Mouse (Mus musculus) kidney, embryonic 16.5 days (tissue): ENCODE data around the gene Gpc2. TPM values are rescaled to one million over a fixed set of nuclear protein-coding genes. Genes with fewer than 3 reads are reported as not detected.

Source experiments
- ATAC-seq: fragments of 200-750 bp; cut with Nextera tagmentation; 2 replicates; pipeline ENCODE4 v1.8.0; 2017; ENCODE audit warnings: moderate TSS enrichment; ENCODE audit not compliant: low FRiP score, low TSS enrichment
- H3K27ac ChIP-seq: fragments of 300-500 bp; sonication (generic); 2 replicates; pipeline ENCODE4 v1.5.1; 2014; ENCODE audit warnings: low read length
- H3K27me3 ChIP-seq: fragments of 300-500 bp; sonication (generic); 2 replicates; pipeline ENCODE4 v1.6.1; 2014; ENCODE audit warnings: low read length, control low read depth, mixed read lengths; ENCODE audit not compliant: insufficient read depth
- H3K36me3 ChIP-seq: fragments of 300-500 bp; sonication (generic); 2 replicates; pipeline ENCODE4 v1.6.1; 2014; ENCODE audit warnings: low read length, control low read depth, mixed read lengths; ENCODE audit not compliant: insufficient read depth
- H3K4me1 ChIP-seq: fragments of 300-500 bp; sonication (generic); 2 replicates; pipeline ENCODE4 v1.6.1; 2014; ENCODE audit warnings: low read length, control low read depth, mixed read lengths; ENCODE audit not compliant: insufficient read depth
- H3K4me2 ChIP-seq: fragments of 300-500 bp; sonication (generic); replicated peaks from 2 replicates; pipeline ENCODE4 v1.6.1; 2014; ENCODE audit warnings: low read depth, low read length
- H3K4me3 ChIP-seq: fragments of 300-500 bp; sonication (generic); 2 replicates; pipeline ENCODE4 v1.5.1; 2014; ENCODE audit warnings: mild to moderate bottlenecking, low read length
- H3K9ac ChIP-seq: fragments of 300-500 bp; sonication (generic); replicated peaks from 2 replicates; pipeline ENCODE4 v1.6.1; 2014; ENCODE audit warnings: low read length
- H3K9me3 ChIP-seq: fragments of 300-500 bp; sonication (generic); 2 replicates; pipeline ENCODE4 v1.6.1; 2016; ENCODE audit warnings: low read length, control low read depth
- WGBS: fragments of 180-500 bp; shearing (Covaris S2); extraction: QIAGEN DNeasy Blood & Tissue Kit; methylation state at CpG from one replicate; pipeline ENCODE4 v1.1.7; 2014; 5-methylcytosine and 5-hydroxymethylcytosine counted together
- polyA plus RNA-seq: library from polyadenylated mRNA; unstranded; fragments of >200 nt; fragmentation: Nextera tagmentation; extraction: Ambion mirVana; gene quantifications from 2 replicates; pipeline ENCODE4 v1.2.1, GENCODE M21; 2015

The Gpc2 gene
- polyA plus RNA-seq, 1 experiment from 2014 or later: 31.2 TPM

DNA sequence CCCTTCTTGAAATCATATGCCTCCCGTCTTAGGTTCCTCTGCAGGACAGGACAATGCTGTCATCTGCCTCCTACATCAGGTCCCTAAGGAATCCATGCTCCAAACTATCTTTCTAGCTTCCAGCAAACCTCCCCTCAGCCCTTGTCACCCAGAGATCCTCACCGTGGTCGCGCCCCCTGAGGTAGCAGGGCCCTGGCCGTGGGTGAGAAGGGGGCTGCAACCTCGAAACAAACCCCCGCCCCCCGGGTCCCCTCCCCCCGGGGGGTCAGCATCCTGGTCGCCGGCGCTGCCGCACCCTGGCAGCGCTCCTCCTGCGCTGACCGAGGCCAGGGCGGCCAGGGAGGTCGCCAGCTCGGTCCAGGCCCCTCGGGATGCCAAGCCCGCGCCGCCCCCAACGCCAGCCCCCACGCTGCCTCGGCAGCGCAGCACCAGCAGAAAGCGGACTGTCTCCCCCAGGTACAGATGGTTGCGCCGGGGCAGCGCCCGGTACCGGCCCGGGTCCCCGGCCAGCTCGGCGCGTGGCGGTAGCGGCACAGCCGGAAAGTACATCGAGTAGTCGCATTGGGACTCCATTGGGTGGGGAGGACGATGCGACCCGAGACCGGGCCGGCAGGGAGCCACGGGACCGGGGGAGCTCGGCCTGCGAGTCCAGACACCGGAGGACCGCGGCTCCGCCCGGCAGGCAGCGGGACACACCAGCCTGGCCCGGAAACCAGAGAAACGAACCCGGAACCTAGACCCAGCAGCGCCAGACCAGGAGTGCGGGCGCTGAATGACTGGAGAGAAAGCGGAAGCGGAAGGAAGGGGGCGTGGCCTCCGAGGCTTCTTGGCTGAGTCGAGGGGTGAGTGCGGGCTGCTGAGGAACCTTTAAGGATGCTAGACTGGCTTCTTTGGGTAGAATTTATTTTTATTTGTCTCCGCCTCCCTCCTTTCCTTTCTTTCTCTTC is 16.3 kb downstream of the Gpc2 start, which contains the start of gene BC037034:
BC037034 (minus strand) TSS at position 774 of the 947 bp plus-strand sequence.
- no peaks in the 10 kb centered on the region for H3K9me3 ChIP-seq
- peak within 1 kb of the TSS; percentile 91 for H3K4me3 ChIP-seq
- peak within 1 kb of the TSS; percentile 61 for H3K27ac ChIP-seq
- peak within 1 kb of the TSS; percentile 96 for H3K9ac ChIP-seq
- no peaks in the 10 kb centered on the region for H3K27me3 ChIP-seq
- WGBS: under 1% methylated on average over 70 of the region's 71 CpGs
- peak within 1 kb of the TSS; percentile 98 for H3K4me2 ChIP-seq
- H3K4me1 ChIP-seq: peaks cover 25% of the 10 kb centered on the region
- H3K36me3 ChIP-seq: peaks cover 38% of the 10 kb centered on the region
- ATAC-seq: peak; percentile 91

DNA sequence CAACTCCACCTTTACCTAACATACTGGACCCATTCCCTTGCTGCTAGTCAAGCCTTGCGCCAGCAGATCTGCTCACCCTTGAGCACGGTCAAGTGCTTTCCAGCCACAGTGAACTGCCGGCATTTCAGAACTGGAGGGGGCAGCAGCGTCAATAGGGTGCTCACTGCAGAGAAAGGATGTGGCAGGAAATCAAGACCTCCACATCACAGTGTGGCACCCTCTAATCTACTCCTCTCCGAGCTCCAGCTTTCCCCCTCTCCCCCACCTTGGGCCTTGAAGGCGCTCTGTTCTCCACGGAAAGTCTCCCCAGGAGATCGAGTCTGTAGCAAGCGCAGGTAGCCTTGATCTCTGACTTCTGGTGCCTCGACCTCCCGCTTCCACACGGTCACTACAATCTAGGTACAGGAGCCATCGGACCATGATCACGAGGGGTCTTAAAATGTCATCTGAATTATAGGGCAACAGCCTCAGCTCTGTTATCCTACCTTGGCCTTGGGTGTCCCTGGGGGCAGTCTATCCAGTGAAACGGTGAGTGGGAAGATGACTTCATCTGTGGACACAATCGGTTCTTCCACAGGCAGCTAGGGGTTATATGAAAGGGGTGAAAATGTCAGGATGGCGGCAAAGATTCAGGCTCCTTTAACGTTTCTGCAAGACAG is 17.1 kb downstream of the Gpc2 start:
- no peak overlapping the region; the same call in 1 of the 2 replicates for H3K27ac ChIP-seq
- WGBS: 62% methylated on average over 18 of the region's 18 CpGs
- H3K4me2 ChIP-seq: peak overlapping the region; percentile 98
- H3K27me3 ChIP-seq: no peaks in the 10 kb centered on the region
- no peaks in the 10 kb centered on the region for H3K9me3 ChIP-seq
- peak overlapping the region; percentile 91 for H3K4me3 ChIP-seq
- peaks cover 25% of the 10 kb centered on the region for H3K4me1 ChIP-seq
- peak overlapping the region; percentile 96 for H3K9ac ChIP-seq
- peaks cover 41% of the 10 kb centered on the region for H3K36me3 ChIP-seq
- no peak for ATAC-seq

DNA sequence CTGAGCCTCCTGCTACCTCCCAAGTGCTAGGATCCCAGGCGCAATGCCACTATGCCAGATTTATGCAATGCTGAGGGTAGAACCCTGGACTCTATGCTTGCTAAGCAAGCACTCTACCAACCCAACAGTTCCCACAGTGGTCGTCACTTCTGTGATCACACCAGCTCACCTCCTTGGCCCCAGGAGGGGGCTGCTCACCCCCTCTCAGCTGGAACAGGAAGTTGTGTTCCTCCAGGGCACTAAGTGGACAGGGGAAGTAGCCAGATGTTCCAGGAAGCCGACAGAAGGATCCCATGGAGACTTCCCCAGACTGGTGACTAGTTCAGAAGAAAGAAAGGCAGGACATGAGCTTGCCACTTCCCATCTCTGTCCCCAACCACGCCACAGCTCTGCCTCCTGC is 17.8 kb downstream of the Gpc2 start:
- peaks cover 25% of the 10 kb centered on the region for H3K4me1 ChIP-seq
- no peak overlapping the region for H3K27ac ChIP-seq
- no peak overlapping the region for H3K9ac ChIP-seq
- no peak overlapping the region for H3K4me2 ChIP-seq
- H3K36me3 ChIP-seq: peaks cover 41% of the 10 kb centered on the region
- WGBS: 74% methylated on average over 4 of the region's 4 CpGs
- H3K27me3 ChIP-seq: no peaks in the 10 kb centered on the region
- no peaks in the 10 kb centered on the region for H3K9me3 ChIP-seq
- ATAC-seq: no peak
- no peak overlapping the region for H3K4me3 ChIP-seq

DNA sequence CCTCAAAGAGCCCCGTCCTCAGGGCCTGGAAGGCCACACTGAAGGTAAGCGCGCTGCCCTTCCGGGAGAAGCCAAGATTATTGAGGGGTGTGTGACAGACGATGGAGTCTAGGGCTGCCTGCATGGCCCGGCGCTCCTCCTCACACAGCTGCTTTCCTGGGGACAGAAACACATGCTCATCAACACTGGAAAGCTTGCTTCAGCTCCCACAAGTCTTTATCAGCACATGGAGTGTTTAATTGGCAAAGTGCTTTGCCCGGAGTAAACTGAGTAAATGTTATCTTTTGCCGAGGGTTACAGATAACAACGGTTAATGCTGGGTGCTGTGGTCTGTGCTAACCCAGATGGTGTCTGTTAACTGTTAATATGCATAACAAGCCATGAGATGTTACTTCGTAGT is 19.0 kb downstream of the Gpc2 start:
- 88% methylated on average over 11 of the region's 11 CpGs for WGBS
- Histone ChIP-seq H3K9me3 (no peaks in the 10 kb centered on the region), H3K36me3 (peaks cover 36% of the 10 kb centered on the region), H3K4me3 (no peak overlapping the region), H3K4me1 (peaks cover 32% of the 10 kb centered on the region), H3K27ac (no peak overlapping the region), H3K4me2 (no peak overlapping the region), H3K9ac (no peak overlapping the region), H3K27me3 (no peaks in the 10 kb centered on the region)
- ATAC-seq: no peak

DNA sequence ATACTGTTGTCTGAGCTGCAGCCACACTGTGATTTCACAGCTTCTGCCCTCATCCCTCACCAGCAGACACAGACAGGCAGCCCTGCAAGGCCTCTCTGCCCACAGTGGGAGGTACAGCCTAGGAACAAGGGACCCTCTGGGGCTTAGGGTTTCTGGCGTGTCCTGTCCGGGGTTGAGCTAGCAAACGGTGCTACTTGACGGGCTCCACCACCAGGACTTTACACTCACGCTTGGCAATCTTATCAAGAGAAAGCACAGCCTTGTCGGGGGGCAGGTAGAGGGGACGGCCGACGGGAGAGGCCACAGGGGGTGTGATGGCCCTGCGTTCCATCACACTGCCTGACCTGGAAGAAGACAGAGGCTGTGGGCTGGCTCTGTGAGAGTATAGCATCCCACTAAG is 19.8 kb downstream of the Gpc2 start:
- Histone ChIP-seq H3K27ac (no peak overlapping the region), H3K36me3 (peaks cover 34% of the 10 kb centered on the region), H3K4me2 (no peak overlapping the region), H3K27me3 (no peaks in the 10 kb centered on the region), H3K4me3 (no peak overlapping the region), H3K9ac (no peak overlapping the region), H3K4me1 (peaks cover 30% of the 10 kb centered on the region), H3K9me3 (no peaks in the 10 kb centered on the region)
- 87% methylated on average over 10 of the region's 10 CpGs for WGBS
- no peak for ATAC-seq

DNA sequence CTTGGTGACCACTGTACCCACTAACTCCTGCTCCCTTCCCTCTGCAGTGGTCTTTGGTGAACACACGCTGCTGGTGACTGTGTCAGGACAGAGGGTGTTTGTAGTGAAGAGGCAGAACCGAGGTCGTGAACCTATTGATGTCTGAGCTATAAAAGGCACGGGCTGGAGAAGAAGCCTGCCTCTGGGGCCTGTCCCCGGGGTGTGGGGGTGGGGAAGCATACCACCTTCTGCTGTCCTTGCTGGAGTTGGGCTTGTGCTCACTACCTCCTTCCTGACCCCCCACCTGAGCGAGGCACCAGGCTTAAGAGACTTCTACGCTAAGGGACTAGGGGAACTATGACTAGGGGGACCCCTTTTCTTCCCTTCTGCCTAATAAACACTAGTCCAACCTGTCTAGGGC is 20.8 kb downstream of the Gpc2 start:
- no peaks in the 10 kb centered on the region for H3K9me3 ChIP-seq
- no peak overlapping the region for H3K9ac ChIP-seq
- H3K27me3 ChIP-seq: no peaks in the 10 kb centered on the region
- peaks cover 34% of the 10 kb centered on the region for H3K36me3 ChIP-seq
- H3K27ac ChIP-seq: no peak overlapping the region
- peaks cover 27% of the 10 kb centered on the region for H3K4me1 ChIP-seq
- no peak overlapping the region for H3K4me2 ChIP-seq
- no peak for ATAC-seq
- WGBS: 53% methylated on average over 7 of the region's 7 CpGs
- H3K4me3 ChIP-seq: no peak overlapping the region

DNA sequence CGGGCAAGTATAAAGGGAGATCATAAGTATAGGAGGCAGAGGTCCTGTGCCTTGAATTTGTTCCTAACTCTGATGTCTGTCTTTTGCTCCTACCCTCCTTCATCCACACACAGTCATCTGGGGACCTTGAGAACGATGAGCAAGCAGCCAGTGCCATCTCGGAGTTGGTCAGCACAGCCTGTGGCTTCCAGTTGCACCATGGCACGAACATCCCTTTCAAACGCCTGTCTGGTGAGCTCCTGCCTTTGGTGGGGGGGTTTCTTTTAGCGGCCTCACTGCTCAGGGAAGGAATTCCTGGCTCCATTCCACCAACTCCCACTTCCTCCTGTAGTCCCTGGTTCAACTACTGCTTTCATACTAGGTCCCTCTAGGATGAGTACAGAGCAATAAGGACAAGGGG is 21.3 kb downstream of the Gpc2 start:
- WGBS: 70% methylated on average over 6 of the region's 6 CpGs
- Histone ChIP-seq H3K27ac (no peak overlapping the region), H3K9ac (no peak overlapping the region), H3K4me3 (no peak overlapping the region), H3K36me3 (peaks cover 34% of the 10 kb centered on the region), H3K9me3 (no peaks in the 10 kb centered on the region), H3K4me2 (no peak overlapping the region), H3K27me3 (no peaks in the 10 kb centered on the region), H3K4me1 (peaks cover 27% of the 10 kb centered on the region)
- ATAC-seq: no peak

DNA sequence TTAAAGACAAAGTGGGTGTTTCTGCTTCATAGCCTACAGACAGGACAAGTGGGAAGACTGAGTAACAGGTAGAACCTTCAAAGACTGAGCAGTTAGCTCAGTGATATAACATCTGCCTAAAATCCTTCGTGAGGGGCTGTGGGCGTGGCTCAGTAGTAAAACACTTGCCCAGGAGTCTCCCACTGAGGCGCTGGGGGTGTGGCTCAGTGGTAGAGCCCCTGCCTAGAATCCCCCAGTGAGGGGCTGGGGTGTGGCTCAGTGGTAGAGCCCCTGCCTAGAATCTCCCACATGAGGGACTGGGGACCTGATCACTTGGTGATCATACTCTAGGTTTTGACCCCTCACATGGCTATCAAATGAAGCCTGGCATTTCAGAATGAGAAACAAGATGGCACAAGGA is 21.7 kb downstream of the Gpc2 start:
- no peak for ATAC-seq
- H3K4me2 ChIP-seq: no peak overlapping the region
- H3K4me3 ChIP-seq: no peak overlapping the region
- WGBS: 90% methylated on average over 3 of the region's 3 CpGs
- H3K27me3 ChIP-seq: no peaks in the 10 kb centered on the region
- peaks cover 34% of the 10 kb centered on the region for H3K36me3 ChIP-seq
- peaks cover 25% of the 10 kb centered on the region for H3K4me1 ChIP-seq
- 0 out of 2 replicates have a peak, but pooled peaks cover 2% of the 10 kb centered on the region for H3K9me3 ChIP-seq
- H3K9ac ChIP-seq: no peak overlapping the region
- no peak overlapping the region for H3K27ac ChIP-seq

DNA sequence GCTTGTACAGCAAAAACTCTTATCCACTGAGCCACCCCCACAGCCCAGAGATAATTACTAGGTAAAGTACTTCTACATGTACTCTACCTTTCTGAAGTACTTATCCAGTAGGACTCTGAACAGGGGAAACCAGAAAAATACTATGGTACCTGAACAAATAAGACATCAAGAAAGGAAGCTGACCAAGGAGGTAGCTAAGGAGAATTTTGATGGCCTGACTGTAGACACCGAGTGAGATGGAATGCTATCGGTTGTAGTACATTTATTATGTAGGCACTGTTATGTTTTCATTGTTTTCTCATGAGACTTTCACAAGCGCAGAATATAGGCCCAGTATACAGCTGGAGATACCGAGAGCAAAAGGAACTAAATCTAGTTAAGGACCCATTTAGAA is 22.2 kb downstream of the Gpc2 start:
- WGBS: 89% methylated on average over 4 of the region's 4 CpGs
- H3K36me3 ChIP-seq: peaks cover 34% of the 10 kb centered on the region
- no peak overlapping the region for H3K27ac ChIP-seq
- H3K4me3 ChIP-seq: no peak overlapping the region
- peaks cover 20% of the 10 kb centered on the region for H3K4me1 ChIP-seq
- H3K9ac ChIP-seq: no peak overlapping the region
- ATAC-seq: no peak
- H3K4me2 ChIP-seq: no peak overlapping the region
- 0 out of 2 replicates have a peak, but pooled peaks cover 4% of the 10 kb centered on the region for H3K9me3 ChIP-seq
- H3K27me3 ChIP-seq: no peaks in the 10 kb centered on the region
